Mouse (Mus musculus): ENCODE measurements around the gene Adgrg5. TPM values are rescaled to one million over a fixed set of nuclear protein-coding genes. Genes with fewer than 3 reads are reported as not detected.
A peak's percentile ranks its signal among the peaks of the same experiment; 100 is the strongest.

Adgrg5 gene
- polyA plus RNA-seq, 1 experiment = 1.8 TPM

- H3K9me3 ChIP-seq = no peaks in the 10 kb centered on the region
- H3K4me1 ChIP-seq = peaks cover 79% of the 10 kb centered on the region
- no peaks in the 10 kb centered on the region for H3K27me3 ChIP-seq (replicated peaks)
- H3K4me3 ChIP-seq (replicated peaks) = no peak overlapping the region
- no peak for TF ChIP-seq GATA1 (IDR thresholded peaks at IDR 0.05; ENCODE audit: borderline replicate concordance, low read length)
- TF ChIP-seq FLI1 (IDR thresholded peaks at IDR 0.05; ENCODE audit: low read length) = no peak
- H3K36me3 ChIP-seq (replicated peaks; ENCODE audit: low read length) = peaks cover 6% of the 10 kb centered on the region
These were observed 32.6 kb downstream of the Adgrg5 start for GRCm38 (mm10) chr8:94956078-94956574.

GRCm38 (mm10) chr8:94962201-94962600 lies 38.7 kb downstream of the Adgrg5 start:
- peaks cover 88% of the 10 kb centered on the region for H3K4me1 ChIP-seq
- H3K27me3 ChIP-seq (replicated peaks) = no peaks in the 10 kb centered on the region

GRCm38 (mm10) chr8:94964828-94965227 lies 41.3 kb downstream of the Adgrg5 start:
- peaks cover 99% of the 10 kb centered on the region for H3K4me1 ChIP-seq
- H3K4me3 ChIP-seq (replicated peaks) = peak overlapping the region; percentile 78
- H3K9me3 ChIP-seq = no peaks in the 10 kb centered on the region
- no peak for TF ChIP-seq FLI1 (IDR thresholded peaks at IDR 0.05; ENCODE audit: low read length)
- peak; percentile 75; the same call in 1 of the 3 replicates for TF ChIP-seq GATA1 (IDR thresholded peaks at IDR 0.05; ENCODE audit: borderline replicate concordance, low read length)
- H3K27me3 ChIP-seq (replicated peaks) = no peaks in the 10 kb centered on the region
- H3K36me3 ChIP-seq (replicated peaks; ENCODE audit: low read length) = peaks cover 9% of the 10 kb centered on the region

More at GRCm38 (mm10) chr8:94962201-94962600, 38.7 kb downstream of the Adgrg5 start:
- Histone ChIP-seq H3K4me3 (replicated peaks) (no peak overlapping the region), H3K36me3 (replicated peaks; ENCODE audit: low read length) (peaks cover 6% of the 10 kb centered on the region), H3K9me3 (no peaks in the 10 kb centered on the region)
- TF ChIP-seq FLI1 (IDR thresholded peaks at IDR 0.05; ENCODE audit: low read length) (no peak), GATA1 (IDR thresholded peaks at IDR 0.05; ENCODE audit: borderline replicate concordance, low read length) (no peak)

- TF ChIP-seq FLI1 (IDR thresholded peaks at IDR 0.05; ENCODE audit: low read length) = no peak
- TF ChIP-seq GATA1 (IDR thresholded peaks at IDR 0.05; ENCODE audit: borderline replicate concordance, low read length) = no peak
- peaks cover 5% of the 10 kb centered on the region for H3K36me3 ChIP-seq (replicated peaks; ENCODE audit: low read length)
- H3K9me3 ChIP-seq = no peaks in the 10 kb centered on the region
- H3K4me3 ChIP-seq (replicated peaks) = no peak overlapping the region
- H3K27me3 ChIP-seq (replicated peaks) = no peaks in the 10 kb centered on the region
- peaks cover 100% of the 10 kb centered on the region for H3K4me1 ChIP-seq
These were observed 43.1 kb downstream of the Adgrg5 start for GRCm38 (mm10) chr8:94966578-94966977.

- H3K9me3 ChIP-seq = no peaks in the 10 kb centered on the region
- H3K4me3 ChIP-seq (replicated peaks) = peak overlapping the region; percentile 34
- TF ChIP-seq FLI1 (IDR thresholded peaks at IDR 0.05; ENCODE audit: low read length) = no peak
- TF ChIP-seq GATA1 (IDR thresholded peaks at IDR 0.05; ENCODE audit: borderline replicate concordance, low read length) = no peak
- H3K36me3 ChIP-seq (replicated peaks; ENCODE audit: low read length) = peaks cover 7% of the 10 kb centered on the region
- H3K27me3 ChIP-seq (replicated peaks) = no peaks in the 10 kb centered on the region
- peaks cover 100% of the 10 kb centered on the region for H3K4me1 ChIP-seq
These were observed 43.6 kb downstream of the Adgrg5 start for GRCm38 (mm10) chr8:94967071-94967470.

GRCm38 (mm10) chr8:94967554-94967953 lies 44.1 kb downstream of the Adgrg5 start:
- Histone ChIP-seq H3K4me3 (replicated peaks) (no peak overlapping the region), H3K4me1 (peaks cover 100% of the 10 kb centered on the region), H3K9me3 (no peaks in the 10 kb centered on the region), H3K27me3 (replicated peaks) (no peaks in the 10 kb centered on the region), H3K36me3 (replicated peaks; ENCODE audit: low read length) (peaks cover 7% of the 10 kb centered on the region)
- TF ChIP-seq GATA1 (IDR thresholded peaks at IDR 0.05; ENCODE audit: borderline replicate concordance, low read length) (no peak), FLI1 (IDR thresholded peaks at IDR 0.05; ENCODE audit: low read length) (no peak)

GRCm38 (mm10) chr8:94973270-94973669 lies 49.8 kb downstream of the Adgrg5 start:
- Histone ChIP-seq H3K4me3 (replicated peaks) (peak overlapping the region; percentile 80), H3K27me3 (replicated peaks) (peaks cover 3% of the 10 kb centered on the region), H3K4me1 (peaks cover 99% of the 10 kb centered on the region)

GRCm38 (mm10) chr8:94973786-94974185 lies 50.3 kb downstream of the Adgrg5 start:
- H3K9me3 ChIP-seq = no peaks in the 10 kb centered on the region
- TF ChIP-seq FLI1 (IDR thresholded peaks at IDR 0.05; ENCODE audit: low read length) = no peak
- no peak for TF ChIP-seq GATA1 (IDR thresholded peaks at IDR 0.05; ENCODE audit: borderline replicate concordance, low read length)
- H3K4me1 ChIP-seq = peaks cover 99% of the 10 kb centered on the region
- H3K36me3 ChIP-seq (replicated peaks; ENCODE audit: low read length) = peaks cover 3% of the 10 kb centered on the region
- H3K4me3 ChIP-seq (replicated peaks) = peak overlapping the region; percentile 80
- peaks cover 3% of the 10 kb centered on the region for H3K27me3 ChIP-seq (replicated peaks)

More at GRCm38 (mm10) chr8:94973270-94973669, 49.8 kb downstream of the Adgrg5 start:
- no peak for TF ChIP-seq FLI1 (IDR thresholded peaks at IDR 0.05; ENCODE audit: low read length)
- TF ChIP-seq GATA1 (IDR thresholded peaks at IDR 0.05; ENCODE audit: borderline replicate concordance, low read length) = no peak
- H3K36me3 ChIP-seq (replicated peaks; ENCODE audit: low read length) = peaks cover 7% of the 10 kb centered on the region
- H3K9me3 ChIP-seq = no peaks in the 10 kb centered on the region

- Histone ChIP-seq H3K27me3 (replicated peaks) (peaks cover 3% of the 10 kb centered on the region), H3K9me3 (no peaks in the 10 kb centered on the region), H3K4me3 (replicated peaks) (peak within 1 kb of the TSS; percentile 80), H3K4me1 (peaks cover 99% of the 10 kb centered on the region), H3K36me3 (replicated peaks; ENCODE audit: low read length) (peaks cover 3% of the 10 kb centered on the region)
- no peak for TF ChIP-seq GATA1 (IDR thresholded peaks at IDR 0.05; ENCODE audit: borderline replicate concordance, low read length)
- no peak for TF ChIP-seq FLI1 (IDR thresholded peaks at IDR 0.05; ENCODE audit: low read length)
These were observed 51.1 kb downstream of the Adgrg5 start, which contains the start of gene Adgrg1 for GRCm38 (mm10) chr8:94974467-94975165. Adgrg1 (plus strand) TSS chr8:94974751.
